Mouse (Mus musculus) CH12.LX (cell line): ENCODE data around the gene Cdc40. TPM values are rescaled to one million over a fixed set of nuclear protein-coding genes. Genes with fewer than 3 reads are reported as not detected.

Source experiments
- DNase-seq: peaks from one replicate; pipeline ENCODE4 v3.0.0-alpha.2; 2013; ENCODE audit errors: extremely low read depth
- H3K27ac ChIP-seq: 2 replicates; pipeline ENCODE4 v1.5.1; 2012; ENCODE audit warnings: low read depth, mild to moderate bottlenecking, control low read depth, moderate library complexity; ENCODE audit not compliant: insufficient read depth
- H3K27me3 ChIP-seq: replicated peaks from 2 replicates; pipeline ENCODE3; 2012; ENCODE audit warnings: inconsistent platforms
- H3K36me3 ChIP-seq, 2 experiments: replicated peaks in 1 of 2; 2 replicates each; pipeline versions ENCODE3 to v1.6.1; 2012; ENCODE audit warnings: inconsistent platforms in 1 of 2, low read length in 1 of 2, mild to moderate bottlenecking in 1 of 2, mixed read lengths in 1 of 2, moderate library complexity in 1 of 2; ENCODE audit not compliant: control insufficient read depth in 1 of 2, insufficient read depth in 1 of 2
- H3K4me1 ChIP-seq, 2 experiments: 2 replicates each; pipeline ENCODE4 v1.6.1; 2012; ENCODE audit warnings: inconsistent platforms in 1 of 2, moderate library complexity in 1 of 2; ENCODE audit not compliant: insufficient read depth in 2 of 2, control insufficient read depth in 1 of 2
- H3K4me2 ChIP-seq: 2 replicates; pipeline ENCODE4 v1.6.1; 2012; ENCODE audit warnings: low read depth, mild to moderate bottlenecking, control low read depth; ENCODE audit not compliant: poor library complexity, insufficient read depth, severe bottlenecking
- H3K4me3 ChIP-seq, 3 experiments: fragments of 150-350 bp in 1 of 3; sonication (generic) in 1 of 3; replicated peaks in 1 of 3; 2 replicates each; pipeline versions ENCODE3 to v1.5.1; 2011 to 2012; ENCODE audit warnings: low read depth in 2 of 3, low read length in 2 of 3, mild to moderate bottlenecking in 2 of 3, moderate library complexity in 2 of 3, control low read depth in 1 of 3, improper control_type of control experiment in 1 of 3, inconsistent platforms in 1 of 3, mixed read lengths in 1 of 3; ENCODE audit not compliant: poor library complexity in 1 of 3
- H3K79me2 ChIP-seq: replicated peaks from 2 replicates; pipeline ENCODE4 v1.6.1; 2012; ENCODE audit warnings: mild to moderate bottlenecking, moderate library complexity; ENCODE audit not compliant: control insufficient read depth, poor library complexity, insufficient read depth, severe bottlenecking; ENCODE audit errors: extremely low read depth
- H3K9ac ChIP-seq: 2 replicates; pipeline ENCODE4 v1.6.1; 2012; ENCODE audit warnings: low read depth, mild to moderate bottlenecking, control low read depth, moderate library complexity; ENCODE audit not compliant: insufficient read depth
- H3K9me3 ChIP-seq: replicated peaks from 2 replicates; pipeline ENCODE3; 2012; ENCODE audit warnings: low read length, inconsistent platforms, mixed read lengths
- CTCF ChIP-seq, 2 experiments: IDR thresholded peaks in 1 of 2; conservative IDR thresholded peaks in 1 of 2; 2 replicates each; pipeline ENCODE4 v1.5.1; 2011 to 2012; ENCODE audit warnings: low read depth in 2 of 2, low read length in 2 of 2, improper control_type of control experiment in 1 of 2, inconsistent platforms in 1 of 2, mild to moderate bottlenecking in 1 of 2, moderate library complexity in 1 of 2
- ELF1 ChIP-seq: IDR thresholded peaks from 2 replicates; pipeline ENCODE4 v1.6.1; 2014; ENCODE audit warnings: low read depth, mild to moderate bottlenecking, inconsistent platforms, low read length, improper control_type of control experiment
- EP300 ChIP-seq: IDR thresholded peaks from 2 replicates; pipeline ENCODE4 v1.6.1; 2011; ENCODE audit warnings: low read length, improper control_type of control experiment
- GABPA ChIP-seq: IDR thresholded peaks from 2 replicates; pipeline ENCODE4 v1.6.1; 2012; ENCODE audit warnings: low read depth, low read length, improper control_type of control experiment, inconsistent platforms; ENCODE audit not compliant: insufficient replicate concordance
- IRF4 ChIP-seq: IDR thresholded peaks from 2 replicates; pipeline ENCODE4 v1.6.1; 2014; ENCODE audit warnings: low read depth, mild to moderate bottlenecking, inconsistent platforms, low read length, improper control_type of control experiment
- JUN ChIP-seq: IDR thresholded peaks from 2 replicates; pipeline ENCODE4 v1.6.1; 2011; ENCODE audit warnings: low read depth, mild to moderate bottlenecking, low read length, improper control_type of control experiment, moderate library complexity; ENCODE audit not compliant: insufficient read depth
- MAFK ChIP-seq: IDR thresholded peaks from 2 replicates; pipeline ENCODE4 v1.6.1; 2011; ENCODE audit warnings: low read length, improper control_type of control experiment; ENCODE audit not compliant: insufficient replicate concordance
- MAX ChIP-seq: IDR thresholded peaks from 2 replicates; pipeline ENCODE4 v1.6.1; 2011; ENCODE audit warnings: low read length, improper control_type of control experiment
- MEF2A ChIP-seq: IDR thresholded peaks from 2 replicates; pipeline ENCODE4 v1.6.1; 2014; ENCODE audit warnings: low read depth, mild to moderate bottlenecking, inconsistent platforms, low read length, improper control_type of control experiment, borderline replicate concordance
- MXI1 ChIP-seq: IDR thresholded peaks from 2 replicates; pipeline ENCODE4 v1.6.1; 2011; ENCODE audit warnings: mild to moderate bottlenecking, low read depth, low read length, improper control_type of control experiment
- MYC ChIP-seq: IDR thresholded peaks from 2 replicates; pipeline ENCODE4 v1.6.1; 2011; ENCODE audit warnings: low read depth, mild to moderate bottlenecking, improper control_type of control experiment, low read length
- PAX5 ChIP-seq: IDR thresholded peaks from 2 replicates; pipeline ENCODE4 v1.6.1; 2012; ENCODE audit warnings: low read length, inconsistent platforms, mixed read lengths
- POLR2A ChIP-seq: IDR thresholded peaks from 2 replicates; pipeline ENCODE4 v1.6.1; 2011; ENCODE audit warnings: low read depth, mild to moderate bottlenecking, improper control_type of control experiment, low read length
- SIN3A ChIP-seq: IDR thresholded peaks from 2 replicates; pipeline ENCODE4 v1.6.1; 2012; ENCODE audit warnings: low read length, improper control_type of control experiment, inconsistent platforms
- SMC3 ChIP-seq: IDR thresholded peaks from 2 replicates; pipeline ENCODE4 v1.6.1; 2011; ENCODE audit warnings: low read depth, low read length, improper control_type of control experiment
- TBP ChIP-seq: conservative IDR thresholded peaks from 2 replicates; pipeline ENCODE4 v1.6.1; 2011; ENCODE audit warnings: low read depth, low read length, improper control_type of control experiment
- TCF12 ChIP-seq: IDR thresholded peaks from 2 replicates; pipeline ENCODE4 v1.6.1; 2014; ENCODE audit warnings: low read depth, mild to moderate bottlenecking, inconsistent platforms, low read length, improper control_type of control experiment
- UBTF ChIP-seq: IDR thresholded peaks from 2 replicates; pipeline ENCODE4 v1.6.1; 2012; ENCODE audit warnings: low read depth, mild to moderate bottlenecking, inconsistent platforms, low read length, improper control_type of control experiment, moderate library complexity
- USF2 ChIP-seq: conservative IDR thresholded peaks from 2 replicates; pipeline ENCODE4 v1.6.1; 2011; ENCODE audit warnings: low read depth, low read length, improper control_type of control experiment
- ZMIZ1 ChIP-seq: IDR thresholded peaks from 2 replicates; pipeline ENCODE4 v1.6.1; 2012; ENCODE audit warnings: low read depth, mild to moderate bottlenecking, inconsistent platforms, low read length, improper control_type of control experiment
- dilution Hi-C: fragments of 300-500 bp; cut with MboI; formaldehyde crosslinking; loops from 2 replicates; pipeline ENCODE4 v1.14.3; 2020; ENCODE audit warnings: low sequenced_read_pairs; ENCODE audit not compliant: extremely low pct_unique_long_range_greater_than_20kb, extremely low pct_ligation_motif_present
- in situ Hi-C: fragments of 300-500 bp; cut with MboI; formaldehyde crosslinking; loops from 3 replicates; pipeline ENCODE4 v1.14.3; 2019; ENCODE audit warnings: low sequenced_read_pairs, low pct_ligation_motif_present, low pct_unique_long_range_greater_than_20kb, mixed read lengths
- polyA plus RNA-seq: library from polyadenylated mRNA; unstranded; fragments of >175 nt; gene quantifications from 2 replicates; pipeline ENCODE4 v1.2.1, GENCODE M21; 2012; ENCODE audit warnings: low read depth; ENCODE audit not compliant: insufficient read length
- total RNA-seq, 2 experiments: library from RNA; depleted of rRNA; stranded (reverse); fragments of 300-350 nt in 1 of 2; fragments of >200 nt in 1 of 2; gene quantifications; 2 replicates each; pipeline ENCODE4 v1.2.3; 2012 to 2014

The Cdc40 gene
- total and polyA plus RNA-seq, 3 experiments: 10.6 to 36.0 (median 13.6) TPM

DNA sequence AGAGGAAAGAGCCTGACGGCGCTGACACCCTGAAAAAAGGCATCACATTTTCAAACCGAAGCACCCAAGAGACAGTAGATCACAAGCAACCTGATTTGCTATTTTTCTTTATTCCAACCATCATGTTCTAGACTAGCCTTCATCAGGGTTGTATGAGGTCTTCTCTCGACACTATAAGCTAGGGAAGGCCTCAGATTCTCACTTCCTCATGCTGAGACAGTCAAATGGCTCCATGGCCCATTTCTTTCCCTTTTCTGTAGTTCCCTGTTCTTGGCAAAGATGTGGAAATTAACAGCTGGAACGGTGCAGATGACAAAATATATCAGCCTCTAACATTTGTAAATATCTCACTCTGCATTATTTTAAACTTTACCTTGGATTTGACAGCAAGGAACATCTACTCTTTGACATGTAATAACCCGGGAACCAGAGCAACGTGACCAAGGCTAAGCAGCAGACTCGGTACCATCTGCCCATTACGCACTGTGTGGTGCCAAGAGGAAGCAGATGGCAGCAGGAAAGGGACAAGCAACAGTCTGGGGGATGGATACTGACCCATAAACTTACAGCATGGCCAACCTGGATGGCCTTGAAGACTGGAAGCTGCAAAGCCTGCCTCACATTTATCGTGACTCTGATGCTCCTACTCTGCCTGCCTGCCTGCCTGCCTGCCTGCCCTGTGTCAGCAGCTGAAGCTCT is 35.8 kb downstream of the Cdc40 start:
- dilution Hi-C loops (no loop called here), in situ Hi-C loops (no loop called here)
- no peak overlapping the region; the same call in 1 of the 2 replicates for H3K27ac ChIP-seq
- peaks cover 2 to 36% of the 10 kb centered on the region in 2 experiments for H3K4me1 ChIP-seq
- no peaks in the 10 kb centered on the region for H3K79me2 ChIP-seq
- no peak overlapping the region for H3K4me2 ChIP-seq
- no peaks in the 10 kb centered on the region for H3K27me3 ChIP-seq
- DNase-seq: no peak
- H3K4me3 ChIP-seq: no peak overlapping the region
- no peak for TF ChIP-seq MYC
- no peak for TF ChIP-seq MXI1
- no peak for TF ChIP-seq IRF4
- TF ChIP-seq MEF2A: no peak
- no peak for TF ChIP-seq GABPA
- TF ChIP-seq UBTF: no peak
- no peak for TF ChIP-seq ZMIZ1
- TF ChIP-seq EP300: no peak
- no peak for TF ChIP-seq MAFK
- no peak for TF ChIP-seq SIN3A
- TF ChIP-seq JUN: no peak
- TF ChIP-seq SMC3: no peak
- no peak for TF ChIP-seq PAX5
- no peak for TF ChIP-seq CTCF (conservative IDR thresholded peaks at IDR 0.05 in 1 of 2, IDR thresholded peaks at IDR 0.05 in 1 of 2; ENCODE audit: low read depth in 2 of 2, low read length in 2 of 2)
- no peak for TF ChIP-seq MAX
- TF ChIP-seq TCF12: no peak
- no peak for TF ChIP-seq USF2
- TF ChIP-seq POLR2A: no peak
- TF ChIP-seq TBP: no peak
- no peaks in the 10 kb centered on the region for H3K9me3 ChIP-seq
- H3K9ac ChIP-seq: no peak overlapping the region
- H3K36me3 ChIP-seq: peaks cover 36 to 80% of the 10 kb centered on the region in 2 experiments

- TF ChIP-seq ELF1: no peak
- TF ChIP-seq MAX: no peak
- TF ChIP-seq PAX5: no peak
- no peak for TF ChIP-seq SIN3A
- Histone ChIP-seq H3K4me3 (no peak overlapping the region), H3K36me3 (peaks cover 49 to 90% of the 10 kb centered on the region in 2 experiments), H3K27me3 (no peaks in the 10 kb centered on the region), H3K79me2 (no peaks in the 10 kb centered on the region), H3K4me2 (no peak overlapping the region), H3K9ac (no peak overlapping the region), H3K9me3 (no peaks in the 10 kb centered on the region), H3K4me1 (peaks cover 2 to 25% of the 10 kb centered on the region in 2 experiments), H3K27ac (no peak overlapping the region)
- no peak for DNase-seq
- dilution Hi-C loops: no loop called here
- in situ Hi-C loops: no loop called here
These were observed 37.5 kb downstream of the Cdc40 start for GRCm38 (mm10) chr10:40845626-40846025.
